20 mouse cellular contexts compared by ENCODE assay signal in the genomic region with DNA sequence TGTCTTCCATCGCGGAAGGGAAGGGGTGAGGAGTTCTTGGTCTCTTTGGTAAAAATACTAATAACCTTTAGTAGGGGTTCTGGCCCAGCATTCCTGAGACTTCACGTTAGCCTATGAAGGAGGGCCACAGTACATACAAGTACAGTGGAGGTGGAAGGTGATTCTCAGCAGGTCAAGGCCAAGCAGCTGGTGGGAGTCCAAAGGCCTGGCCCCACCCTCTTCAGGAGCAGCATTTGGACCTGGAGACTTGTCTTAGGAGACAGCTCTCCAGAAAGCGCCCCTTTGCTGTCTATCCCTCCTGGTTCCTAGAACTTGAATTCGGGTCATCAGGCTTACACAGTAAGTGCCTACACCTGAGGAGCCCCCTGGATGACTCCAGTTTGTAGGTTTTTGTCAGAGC. TPM values are rescaled to one million over a fixed set of nuclear protein-coding genes. Genes with fewer than 3 reads are reported as not detected.
DNase-seq lines count a peak whose midpoint lies in the region; ATAC-seq and TF ChIP-seq lines count a peak whose summit lies in the region.
"Had no signal": no experiment of that assay in that cellular context is flagged by ENCODE, and none has a peak within 500 bp of the region (broad histone marks: within the 10 kb centered on the region; RNA-seq: fewer than 3 reads in every experiment).

No protein-coding gene starts in this region.

- H3K27me3 ChIP-seq in forebrain, embryonic 16.5 days (replicated peaks; ENCODE audit: control insufficient read depth, insufficient read depth, low read length), result no peaks in the 10 kb centered on the region
- no peaks in the 10 kb centered on the region for H3K27me3 ChIP-seq in forebrain, embryonic 10.5 days (ENCODE audit: poor library complexity, severe bottlenecking)
- H3K27me3 ChIP-seq: CH12.LX; embryonic facial prominence, embryonic 12.5 days; heart, embryonic 13.5 days; hindbrain, embryonic 15.5 days; Patski had no signal

- WGBS in forebrain, embryonic 16.5 days, result 91% methylated on average over 5 of the region's 5 CpGs
- 91% methylated on average over 5 of the region's 5 CpGs for WGBS in forebrain, embryonic 10.5 days

- no peak for TF ChIP-seq CTCF in layer of hippocampus, adult 2 months (conservative IDR thresholded peaks at IDR 0.05)

- H3K4me3 ChIP-seq in forebrain, embryonic 16.5 days (replicated peaks; ENCODE audit: low read length), result no peak overlapping the region
- no peak overlapping the region for H3K4me3 ChIP-seq in forebrain, embryonic 10.5 days
- H3K4me3 ChIP-seq in layer of hippocampus, adult 2 months, result no peak overlapping the region
- H3K4me3 ChIP-seq: embryonic facial prominence, embryonic 12.5 days; heart, embryonic 13.5 days; hindbrain, embryonic 15.5 days had no signal

- peaks cover 4% of the 10 kb centered on the region for H3K36me3 ChIP-seq in forebrain, embryonic 16.5 days (ENCODE audit: control insufficient read depth, insufficient read depth)
- peaks cover 29% of the 10 kb centered on the region for H3K36me3 ChIP-seq in forebrain, embryonic 10.5 days (replicated peaks)

- no peaks in the 10 kb centered on the region for H3K9me3 ChIP-seq in forebrain, embryonic 16.5 days (ENCODE audit: control insufficient read depth, low read length)
- H3K9me3 ChIP-seq in forebrain, embryonic 10.5 days, result no peaks in the 10 kb centered on the region
- H3K9me3 ChIP-seq: embryonic facial prominence, embryonic 12.5 days; heart, embryonic 13.5 days; hindbrain, embryonic 15.5 days had no signal

- H3K9ac ChIP-seq in forebrain, embryonic 16.5 days (replicated peaks; ENCODE audit: low read depth, low read length), result no peak overlapping the region
- H3K9ac ChIP-seq: embryonic facial prominence, embryonic 12.5 days; forebrain, postnatal 0 days; heart, embryonic 13.5 days; hindbrain, embryonic 15.5 days had no signal

- no peak for ATAC-seq in forebrain, embryonic 16.5 days
- ATAC-seq: forebrain, postnatal 0 days; Patski had no signal

- no peak for DNase-seq in forebrain, embryonic 10.5 days (ENCODE audit: extremely low spot score, low spot score)
- DNase-seq in kidney, adult 18-20 months, result peak; percentile 31
- no peak for DNase-seq in kidney, postnatal 10 days
- no peak for DNase-seq in layer of hippocampus, adult 2 months (ENCODE audit: low spot score in 2 of 2)
- no peak for DNase-seq in layer of hippocampus, postnatal 25 days (ENCODE audit: extremely low spot score in 1 of 2, low spot score in 1 of 2)
- DNase-seq in kidney, postnatal 36 days, result peak; percentile 52 to 60
- DNase-seq in right cerebral cortex, postnatal 10 days (ENCODE audit: low spot score in 2 of 2), result no peak
- DNase-seq: adrenal gland, adult 2 months; adrenal gland, postnatal 36 days; cerebellum, adult 2 months; forebrain, postnatal 0 days; gastrocnemius, postnatal 36 days; heart, adult 11 months; heart, postnatal 36 days had no signal

- H3K4me2 ChIP-seq in forebrain, embryonic 16.5 days (ENCODE audit: low read length), result no peak overlapping the region
- H3K4me2 ChIP-seq: embryonic facial prominence, embryonic 12.5 days; heart, embryonic 13.5 days; hindbrain, embryonic 15.5 days had no signal

- peak overlapping the region; percentile 8; the same call in 1 of the 2 replicates for H3K27ac ChIP-seq in forebrain, embryonic 16.5 days (ENCODE audit: low read length)
- no peak overlapping the region for H3K27ac ChIP-seq in forebrain, embryonic 10.5 days
- H3K27ac ChIP-seq in layer of hippocampus, adult 2 months, result peak overlapping the region; percentile 39; the same call in 1 of the 2 replicates
- H3K27ac ChIP-seq: embryonic facial prominence, embryonic 12.5 days; heart, embryonic 13.5 days; hindbrain, embryonic 15.5 days had no signal

- peaks cover 6% of the 10 kb centered on the region; the same call in 1 of the 2 replicates for H3K4me1 ChIP-seq in forebrain, embryonic 16.5 days (replicated peaks; ENCODE audit: control insufficient read depth, insufficient read depth, low read length)
- H3K4me1 ChIP-seq in forebrain, embryonic 10.5 days, result no peaks in the 10 kb centered on the region
- H3K4me1 ChIP-seq: embryonic facial prominence, embryonic 12.5 days had no signal

RNA-seq across cellular contexts. Expression of a gene that starts 11.3 kb away (rescaled TPM):
- 21.6 and 22.8 TPM in 2 replicates for polyA plus RNA-seq in forebrain, embryonic 16.5 days (2015; fragmentation: Nextera tagmentation; extraction: Ambion mirVana)
- 8.1 and 9.7 TPM in 2 replicates for polyA plus RNA-seq in forebrain, embryonic 10.5 days (2016; fragmentation: Nextera tagmentation; extraction: Ambion mirVana)
- 10 to 100 TPM; 83.4 to 84.1 TPM for total RNA-seq in layer of hippocampus, adult 2 months (2021)
- 10 to 100 TPM; 79.5 to 80.8 TPM for total RNA-seq in layer of hippocampus, postnatal 25 days (2021)

RNA-seq across cellular contexts. Expression of a gene that starts 48.2 kb away (rescaled TPM):
- 24.5 TPM in 2 replicates for polyA plus RNA-seq in forebrain, embryonic 16.5 days (2015; fragmentation: Nextera tagmentation; extraction: Ambion mirVana)
- polyA plus RNA-seq in forebrain, embryonic 10.5 days (2016; fragmentation: Nextera tagmentation; extraction: Ambion mirVana), result 34.7 and 35.8 TPM in 2 replicates
- 10 to 100 TPM; 19.7 to 19.9 TPM for total RNA-seq in layer of hippocampus, adult 2 months (2021)
- 10 to 100 TPM; 19.3 to 19.8 TPM for total RNA-seq in layer of hippocampus, postnatal 25 days (2021)

Comparison
In these comparisons a context has a peak if more than half of its experiments do, and no peak if none do; other contexts are left out.
1. DNase-seq: peak in kidney, adult 18-20 months (single experiment) and kidney, postnatal 36 days (2 of 2); none in forebrain, embryonic 10.5 days (single experiment), kidney, postnatal 10 days (single experiment), layer of hippocampus, adult 2 months (0 of 2), layer of hippocampus, postnatal 25 days (0 of 2) and right cerebral cortex, postnatal 10 days (0 of 2).